Mouse (Mus musculus): ENCODE data around the gene Dcaf8. TPM values are rescaled to one million over a fixed set of nuclear protein-coding genes. Genes with fewer than 3 reads are reported as not detected.
A peak's percentile ranks its signal among the peaks of the same experiment; 100 is the strongest.

Gene Dcaf8
- total RNA-seq, 2 experiments from 2014 or later = 71.9 to 75.8 TPM

DNA sequence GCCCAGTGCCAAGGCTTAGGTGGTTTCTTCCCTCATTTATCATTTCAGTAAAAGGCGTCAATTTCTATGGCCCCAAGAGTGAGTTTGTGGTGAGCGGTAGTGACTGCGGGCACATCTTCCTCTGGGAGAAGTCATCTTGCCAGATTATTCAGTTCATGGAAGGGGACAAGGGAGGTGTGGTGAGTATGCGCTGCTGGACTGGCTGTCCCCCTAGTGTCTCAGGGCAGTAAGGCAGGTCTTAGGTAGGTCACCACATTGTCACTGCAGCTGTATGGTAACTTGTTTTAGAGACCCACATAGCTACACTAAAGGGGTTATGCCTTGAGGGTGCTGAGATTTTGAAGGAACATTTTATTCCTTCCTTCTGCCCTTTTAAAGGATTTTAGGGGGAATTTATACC lies 41.0 kb downstream of the Dcaf8 start:
- DNase-seq = no peak
- intact Hi-C loops (cut with DNase I) = no loop called here

GRCm38 (mm10) chr1:172191578-172191977 lies 43.7 kb downstream of the Dcaf8 start:
- DNase-seq = no peak
- intact Hi-C loops (cut with DNase I) = no loop called here

- DNase-seq = no peak
- intact Hi-C loops (cut with DNase I) = no loop called here
Observed at GRCm38 (mm10) chr1:172192217-172192616, 44.3 kb downstream of the Dcaf8 start.

GRCm38 (mm10) chr1:172194435-172194834 lies 46.6 kb downstream of the Dcaf8 start:
- no peak for DNase-seq
- intact Hi-C loops (cut with DNase I) = no loop called here

DNA sequence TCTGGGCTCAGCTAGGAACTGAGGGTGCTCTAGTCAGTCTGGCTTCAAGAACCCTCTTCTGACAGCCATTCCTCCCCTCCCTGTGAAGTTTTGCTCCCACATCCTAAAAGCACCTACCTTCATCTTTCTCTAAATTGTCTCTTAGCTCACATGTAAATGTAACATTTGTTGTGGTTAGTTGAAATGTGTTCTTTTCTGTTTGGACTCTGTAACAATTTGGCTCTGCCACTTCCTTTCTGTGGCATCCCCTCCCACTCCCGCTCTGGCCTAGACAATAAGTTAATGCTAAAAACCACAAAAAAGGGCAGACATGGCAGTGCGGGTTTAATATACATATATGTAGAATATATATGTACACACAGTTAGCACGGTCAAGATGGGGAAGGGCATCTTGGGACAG lies 49.3 kb downstream of the Dcaf8 start:
- intact Hi-C loops (cut with DNase I) = no loop called here
- DNase-seq = no peak

- intact Hi-C loops (cut with DNase I) = no loop called here
- DNase-seq = no peak
Observed at GRCm38 (mm10) chr1:172197851-172198250, 50.0 kb downstream of the Dcaf8 start.

DNA sequence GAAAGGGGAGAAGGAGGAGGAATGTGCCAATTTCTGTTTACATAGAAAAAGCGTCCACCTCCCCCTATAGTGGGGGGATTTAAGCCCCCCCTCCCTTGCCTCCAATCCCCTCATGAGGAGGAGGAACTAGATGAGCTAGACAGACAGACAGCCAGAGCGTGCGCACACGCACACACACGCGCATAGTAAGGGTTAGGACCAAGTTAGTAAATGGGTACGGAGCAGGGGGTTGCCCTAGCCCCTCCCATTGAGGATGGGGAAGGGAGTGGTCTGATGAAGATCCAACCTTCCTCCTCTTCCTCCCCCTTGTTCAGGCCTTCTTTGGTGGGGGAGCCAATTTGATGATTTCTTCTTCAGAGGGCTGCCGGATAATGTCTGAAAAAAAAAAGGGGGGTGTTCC lies 50.4 kb downstream of the Dcaf8 start:
- no peak for DNase-seq
- intact Hi-C loops (cut with DNase I) = no loop called here

DNA sequence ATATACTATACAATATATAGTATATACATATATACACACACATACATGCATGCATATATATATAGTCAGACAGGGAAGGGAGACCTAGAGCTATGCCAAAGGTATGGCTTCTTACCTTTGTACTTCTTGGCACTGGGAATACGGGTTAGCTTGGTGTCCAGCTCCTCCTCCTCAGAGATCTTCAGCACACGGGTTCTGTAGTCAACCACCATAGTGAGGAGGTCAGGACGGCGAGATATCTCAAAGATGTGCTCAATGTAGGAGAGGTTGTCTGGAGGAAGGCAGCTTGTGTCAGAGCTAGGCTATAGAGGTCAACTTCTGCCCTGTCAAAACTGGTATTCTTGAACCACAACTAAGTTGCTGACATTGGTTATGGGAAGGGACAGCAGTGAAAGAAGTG lies 51.1 kb downstream of the Dcaf8 start:
- intact Hi-C loops (cut with DNase I) = no loop called here

DNA sequence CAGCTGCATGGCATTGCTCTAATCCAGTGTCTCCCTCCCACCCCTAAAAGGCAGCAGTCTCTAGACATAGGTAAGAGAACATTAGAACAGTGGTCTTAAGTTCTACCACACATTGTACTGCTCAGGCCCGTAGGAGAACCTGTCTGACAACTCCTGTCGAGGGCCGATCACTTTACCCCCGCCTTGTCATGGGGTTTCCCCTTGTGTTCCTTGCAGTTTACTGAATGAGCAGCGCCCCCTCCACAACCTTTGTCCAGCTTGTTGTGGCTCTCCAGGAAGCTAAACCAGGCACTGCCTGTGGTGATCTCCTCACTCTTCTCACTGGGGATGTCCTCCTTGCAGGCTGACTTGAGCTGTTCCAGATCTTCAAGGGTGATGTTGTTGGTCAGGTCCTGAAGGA lies 52.3 kb downstream of the Dcaf8 start:
- intact Hi-C loops (cut with DNase I) = no loop called here
- DNase-seq = no peak

More for the DNA sequence above, 51.1 kb downstream of the Dcaf8 start:
- no peak for DNase-seq

- DNase-seq = peak; percentile 93
- intact Hi-C loops (cut with DNase I) = no loop called here
Observed at GRCm38 (mm10) chr1:172200871-172201447, 53.1 kb downstream of the Dcaf8 start.

DNA sequence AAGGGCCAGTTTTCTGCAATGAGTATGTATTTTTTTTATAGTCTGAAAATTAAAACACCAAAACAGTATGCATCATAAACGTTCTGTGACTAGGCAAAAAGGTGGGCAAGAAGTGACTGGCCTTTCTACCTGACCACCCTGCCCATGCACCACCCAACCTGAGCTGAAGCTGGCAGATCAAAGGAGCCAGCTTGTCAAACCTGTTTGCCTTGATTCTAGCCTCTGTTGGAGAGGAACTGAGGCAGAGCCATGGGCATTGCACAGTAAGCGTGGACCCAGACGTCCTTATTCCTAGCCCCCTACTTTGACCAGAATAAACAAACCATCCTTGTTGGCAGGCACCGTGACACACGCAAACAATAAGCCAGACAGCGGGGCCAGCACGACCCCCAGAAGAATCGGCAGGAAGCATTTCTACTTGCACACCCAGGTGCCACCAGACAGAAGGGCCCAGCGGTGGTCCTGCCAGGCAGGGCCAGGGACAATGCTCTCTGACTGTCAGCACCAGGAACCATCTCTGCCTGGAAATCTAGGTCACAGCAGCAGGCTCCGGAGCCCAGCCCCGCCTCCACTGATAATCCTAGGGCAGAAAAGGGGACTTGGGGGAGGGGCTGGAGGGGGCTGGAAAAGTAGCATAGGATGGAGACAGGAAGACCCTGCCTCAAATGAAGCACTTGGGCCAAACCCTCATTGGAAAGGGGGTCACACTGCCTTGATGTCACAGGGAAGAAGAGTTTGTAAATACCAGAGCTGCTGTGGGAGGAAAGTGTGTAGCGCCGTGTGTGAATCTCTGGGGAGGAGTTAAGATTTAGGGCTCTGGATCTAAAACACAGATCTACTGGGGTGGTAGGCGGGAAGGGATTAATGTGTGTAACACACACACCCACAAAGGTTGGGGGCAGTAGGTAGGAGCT lies 54.3 kb downstream of the Dcaf8 start:
- intact Hi-C loops (cut with DNase I) = no loop called here
- peak; percentile 74 for DNase-seq

DNA sequence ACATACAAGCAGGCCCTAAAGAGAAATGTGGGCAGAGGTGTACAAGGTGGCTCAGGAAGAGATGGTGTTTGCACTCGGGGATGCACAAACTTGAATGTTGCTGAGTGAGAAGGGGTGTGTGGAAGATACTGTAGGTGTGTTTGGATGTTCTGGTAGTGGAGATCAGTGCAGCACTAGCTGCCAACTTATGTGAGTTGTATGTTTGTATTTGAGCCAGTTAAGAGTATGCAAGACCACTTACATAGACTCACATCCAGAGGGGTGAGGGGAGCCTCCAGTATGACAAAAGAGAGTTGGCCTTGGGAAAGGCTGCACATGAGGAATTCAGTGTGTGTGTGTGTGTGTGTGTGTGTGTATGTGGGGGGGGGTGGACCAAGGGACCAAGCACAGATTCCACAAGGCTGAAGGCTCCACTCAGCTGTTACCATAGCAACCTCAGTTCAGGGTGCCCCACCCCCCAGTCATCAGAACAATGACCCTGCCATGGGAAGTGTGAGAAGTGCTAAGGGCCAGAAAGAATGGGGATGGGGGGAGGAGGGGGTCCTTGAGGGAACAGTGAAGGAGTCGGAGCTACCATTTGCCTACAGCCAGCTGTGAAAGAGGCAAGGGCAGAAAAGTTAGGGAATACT lies 55.1 kb downstream of the Dcaf8 start:
- peak; percentile 55 for DNase-seq

GRCm38 (mm10) chr1:172203566-172203965 lies 55.7 kb downstream of the Dcaf8 start:
- intact Hi-C loops (cut with DNase I) = no loop called here
- DNase-seq = no peak

More for the DNA sequence above, 55.1 kb downstream of the Dcaf8 start:
- intact Hi-C loops (cut with DNase I) = no loop called here

DNA sequence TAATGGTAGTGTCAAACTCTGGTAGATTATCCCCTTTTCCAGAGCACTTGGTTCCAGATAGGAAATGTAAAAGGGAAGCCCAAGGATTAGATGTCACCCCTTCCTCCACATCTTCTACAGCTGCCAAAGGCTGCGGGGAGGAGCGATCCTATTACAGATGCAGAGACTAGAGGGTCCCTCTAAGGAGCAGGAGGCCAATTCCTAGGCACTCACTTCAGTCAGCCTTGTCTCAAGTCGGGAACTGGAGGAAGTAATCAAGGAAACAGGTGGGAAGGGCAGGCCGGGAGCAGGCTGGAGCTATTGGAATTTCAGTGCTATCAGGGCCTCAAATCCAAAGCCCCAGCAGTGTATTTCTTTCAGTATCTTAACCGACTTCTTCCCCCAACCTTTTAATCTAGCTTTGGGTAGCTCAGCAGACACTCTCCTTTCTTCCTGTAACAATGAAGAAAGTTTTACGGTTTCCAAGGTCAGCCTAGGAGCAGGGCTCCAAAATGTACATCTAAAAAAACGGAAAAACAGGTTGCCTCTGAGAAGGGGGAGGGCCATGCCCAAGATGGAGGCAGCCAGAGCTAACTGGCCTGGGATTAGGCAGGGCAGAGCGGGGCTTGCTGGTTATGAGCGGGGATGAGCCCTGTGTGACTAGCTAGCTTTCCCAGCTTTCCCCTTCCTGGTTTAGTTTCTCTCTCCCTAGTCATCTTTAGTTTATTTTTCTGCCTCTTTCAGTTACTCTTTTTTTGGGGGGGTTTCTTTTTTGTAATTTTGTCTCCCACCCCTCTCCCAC lies 56.3 kb downstream of the Dcaf8 start:
- DNase-seq = no peak
- intact Hi-C loops (cut with DNase I) = no loop called here

DNA sequence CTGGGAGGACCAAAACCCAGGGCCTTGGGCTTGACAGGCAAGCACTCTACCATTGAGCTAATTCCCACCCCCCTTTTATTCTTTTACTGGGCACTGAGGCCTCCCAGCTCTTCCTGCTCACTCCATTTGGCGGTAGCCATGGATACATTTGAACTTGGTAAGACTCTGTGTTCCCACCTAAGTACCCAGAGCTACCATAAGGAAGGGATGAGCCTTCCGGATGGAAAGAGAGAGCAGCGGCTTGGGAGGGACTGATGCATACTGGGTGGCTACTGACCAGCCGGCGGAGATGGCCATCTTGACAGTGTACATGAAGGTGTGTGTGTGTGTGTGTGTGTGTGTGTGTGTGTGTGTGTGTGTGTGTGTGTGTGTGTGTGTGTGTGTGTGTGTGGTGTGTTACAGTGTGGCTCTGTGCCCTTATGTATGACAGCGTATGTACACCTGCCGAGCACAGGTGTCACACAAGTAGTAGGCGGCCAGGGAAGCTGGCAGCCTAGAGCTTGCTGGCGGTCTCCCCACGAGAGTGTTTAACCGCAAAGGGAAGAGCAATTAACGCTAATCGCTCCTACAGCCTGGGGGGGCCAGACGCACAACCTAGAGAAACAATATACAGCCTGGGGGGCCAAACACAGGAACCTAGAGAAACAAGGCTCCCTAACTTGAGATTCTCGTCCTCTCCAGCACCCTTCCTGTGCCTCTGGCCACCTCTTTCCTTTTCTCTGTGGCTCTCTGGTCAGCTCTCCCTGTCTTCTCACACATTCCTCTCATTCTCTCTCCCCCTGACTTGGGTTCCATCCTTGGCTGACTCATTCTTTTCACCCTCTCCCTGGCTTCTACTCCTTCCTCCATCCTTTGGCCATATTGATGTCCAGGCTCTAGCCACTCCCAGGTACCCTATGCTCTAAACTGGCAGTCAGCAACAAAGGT lies 57.2 kb downstream of the Dcaf8 start:
- intact Hi-C loops (cut with DNase I) = loop anchor here (5.0 kb wide), 1 partner anchor 102 kb away; no protein-coding TSS in a partner anchor
- DNase-seq = no peak

- intact Hi-C loops (cut with DNase I) = loop anchor here (5.0 kb wide), 1 partner anchor 102 kb away; no protein-coding TSS in a partner anchor
- no peak for DNase-seq
Observed at GRCm38 (mm10) chr1:172205741-172206087, 57.8 kb downstream of the Dcaf8 start.

GRCm38 (mm10) chr1:172206141-172206917 lies 58.4 kb downstream of the Dcaf8 start, which contains the start of gene Pea15a:
Gene Pea15a (minus strand): TSS chr1:172206804.
- intact Hi-C loops (cut with DNase I) = loop anchor here (5.0 kb wide), 1 partner anchor 101 kb away; no protein-coding TSS in a partner anchor
- DNase-seq = peak; percentile 90

DNA sequence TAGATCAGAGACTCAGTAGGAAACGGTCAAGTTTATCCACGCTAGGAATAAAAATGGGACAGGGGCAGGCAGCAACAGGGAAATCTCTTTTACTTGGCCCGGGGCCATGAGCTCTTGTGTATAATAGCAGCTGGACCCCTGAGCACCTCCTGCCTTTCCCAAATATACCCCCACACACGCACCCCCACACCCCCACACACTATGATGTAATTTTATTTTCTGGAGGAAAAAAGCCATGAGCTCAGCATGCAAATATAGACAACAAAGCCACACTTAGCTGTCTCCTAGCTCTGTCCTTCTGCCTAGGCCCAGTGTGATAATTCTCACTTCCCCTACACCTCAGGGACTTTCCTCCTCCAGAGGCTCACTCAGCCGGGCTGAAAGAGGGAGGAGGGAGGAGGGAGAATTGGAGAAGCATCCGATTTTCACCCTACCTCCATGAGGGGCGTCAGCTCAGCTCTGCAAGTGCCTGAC lies 59.3 kb downstream of the Dcaf8 start:
- peak; percentile 53 for DNase-seq
- intact Hi-C loops (cut with DNase I) = loop anchor here (5.0 kb wide), 1 partner anchor 100 kb away; no protein-coding TSS in a partner anchor

GRCm38 (mm10) chr1:172212776-172213175 lies 64.9 kb downstream of the Dcaf8 start:
- DNase-seq = no peak
- intact Hi-C loops (cut with DNase I) = no loop called here
